Mouse (Mus musculus): ENCODE data around the gene Plbd1. TPM values are rescaled to one million over a fixed set of nuclear protein-coding genes. Genes with fewer than 3 reads are reported as not detected.

The Plbd1 gene
- polyA plus RNA-seq, 1 experiment from 2014 or later = 6.0 TPM

DNA sequence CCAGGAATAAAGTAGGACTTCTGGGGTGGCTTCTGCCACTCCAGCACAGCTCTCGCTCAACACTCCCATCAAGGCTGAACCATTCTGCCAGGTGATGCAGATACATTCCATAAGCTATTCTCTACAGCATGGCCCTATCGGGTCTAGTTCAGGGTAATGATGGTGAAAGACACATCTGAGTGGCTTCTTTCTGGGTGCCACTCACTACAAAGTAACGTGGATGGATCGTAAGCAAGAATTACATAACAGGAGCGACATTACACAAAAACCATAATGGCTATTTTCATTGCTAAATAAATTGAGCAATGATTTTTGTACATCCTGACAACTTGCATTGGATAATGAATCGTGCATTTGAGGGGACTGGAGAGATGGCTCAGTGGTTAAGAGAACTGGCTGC is 13.2 kb upstream of the Plbd1 start:
- no peak overlapping the region for H3K4me2 ChIP-seq
- 87% methylated on average over 6 of the region's 6 CpGs for WGBS
- no peak overlapping the region for H3K9ac ChIP-seq
- no peak overlapping the region for H3K27ac ChIP-seq (ENCODE audit: poor library complexity, severe bottlenecking)
- H3K4me1 ChIP-seq (replicated peaks) = peaks cover 21% of the 10 kb centered on the region
- no peak overlapping the region for H3K4me3 ChIP-seq
- 0 out of 2 replicates have a peak, but pooled peaks cover 4% of the 10 kb centered on the region for H3K36me3 ChIP-seq
- no peaks in the 10 kb centered on the region for H3K27me3 ChIP-seq (replicated peaks)
- peaks cover 14% of the 10 kb centered on the region for H3K9me3 ChIP-seq (replicated peaks)
- no peak for ATAC-seq (ENCODE audit: insufficient number of reproducible peaks, low FRiP score)

GRCm38 (mm10) chr6:136672467-136672866 is 10.7 kb upstream of the Plbd1 start:
- Histone ChIP-seq H3K9me3 (replicated peaks) (peaks cover 14% of the 10 kb centered on the region), H3K4me2 (peak overlapping the region; percentile 12; the same call in 1 of the 2 replicates), H3K36me3 (0 out of 2 replicates have a peak, but pooled peaks cover 4% of the 10 kb centered on the region), H3K4me3 (no peak overlapping the region), H3K27me3 (replicated peaks) (no peaks in the 10 kb centered on the region), H3K4me1 (replicated peaks) (peaks cover 29% of the 10 kb centered on the region), H3K27ac (ENCODE audit: poor library complexity, severe bottlenecking) (peak overlapping the region; percentile 80), H3K9ac (0 out of 2 replicates have a peak overlapping the region, but pooled peaks have one; percentile 6)
- 22% methylated on average over 7 of the region's 7 CpGs for WGBS
- peak; percentile 79 for ATAC-seq (ENCODE audit: insufficient number of reproducible peaks, low FRiP score)

- no peak overlapping the region for H3K4me2 ChIP-seq
- WGBS = 65% methylated on average over 5 of the region's 5 CpGs
- H3K4me3 ChIP-seq = no peak overlapping the region
- no peak for ATAC-seq (ENCODE audit: insufficient number of reproducible peaks, low FRiP score)
- peaks cover 10% of the 10 kb centered on the region; the same call in 1 of the 2 replicates for H3K9me3 ChIP-seq (replicated peaks)
- H3K4me1 ChIP-seq (replicated peaks) = peaks cover 30% of the 10 kb centered on the region
- H3K27me3 ChIP-seq (replicated peaks) = no peaks in the 10 kb centered on the region; the same call in 1 of the 2 replicates
- H3K27ac ChIP-seq (ENCODE audit: poor library complexity, severe bottlenecking) = no peak overlapping the region
- H3K36me3 ChIP-seq = 0 out of 2 replicates have a peak, but pooled peaks cover 4% of the 10 kb centered on the region
- no peak overlapping the region for H3K9ac ChIP-seq
These were observed 7.5 kb upstream of the Plbd1 start for GRCm38 (mm10) chr6:136669274-136669673.

GRCm38 (mm10) chr6:136668266-136668986 is 6.7 kb upstream of the Plbd1 start:
- 29% methylated on average over 14 of the region's 14 CpGs for WGBS
- Histone ChIP-seq H3K9me3 (replicated peaks) (peaks cover 3% of the 10 kb centered on the region; the same call in 1 of the 2 replicates), H3K4me3 (no peak overlapping the region), H3K36me3 (no peaks in the 10 kb centered on the region), H3K4me1 (replicated peaks) (peaks cover 30% of the 10 kb centered on the region), H3K4me2 (no peak overlapping the region), H3K27me3 (replicated peaks) (peaks cover 7% of the 10 kb centered on the region; the same call in 1 of the 2 replicates), H3K9ac (no peak overlapping the region), H3K27ac (ENCODE audit: poor library complexity, severe bottlenecking) (no peak overlapping the region)
- ATAC-seq (ENCODE audit: insufficient number of reproducible peaks, low FRiP score) = peak; percentile 71; the same call in 1 of the 2 replicates

- no peaks in the 10 kb centered on the region for H3K9me3 ChIP-seq (replicated peaks)
- H3K4me1 ChIP-seq (replicated peaks) = peaks cover 13% of the 10 kb centered on the region
- H3K4me2 ChIP-seq = peak overlapping the region; percentile 93
- H3K4me3 ChIP-seq = peak overlapping the region; percentile 54
- ATAC-seq (ENCODE audit: insufficient number of reproducible peaks, low FRiP score) = no peak
- H3K27me3 ChIP-seq (replicated peaks) = peaks cover 38% of the 10 kb centered on the region
- H3K27ac ChIP-seq (ENCODE audit: poor library complexity, severe bottlenecking) = no peak overlapping the region
- WGBS = 25% methylated on average over 11 of the region's 11 CpGs
- peak overlapping the region; percentile 72 for H3K9ac ChIP-seq
- no peaks in the 10 kb centered on the region for H3K36me3 ChIP-seq
These were observed 335 bp upstream of the Plbd1 start for GRCm38 (mm10) chr6:136662063-136662462.

- Histone ChIP-seq H3K27ac (ENCODE audit: poor library complexity, severe bottlenecking) (no peak overlapping the region), H3K9me3 (replicated peaks) (no peaks in the 10 kb centered on the region), H3K27me3 (replicated peaks) (peaks cover 38% of the 10 kb centered on the region), H3K4me2 (peak overlapping the region; percentile 93), H3K36me3 (no peaks in the 10 kb centered on the region), H3K4me3 (peak overlapping the region; percentile 54), H3K4me1 (replicated peaks) (peaks cover 16% of the 10 kb centered on the region), H3K9ac (peak overlapping the region; percentile 72)
- ATAC-seq (ENCODE audit: insufficient number of reproducible peaks, low FRiP score) = 0 out of 2 replicates have a peak, but pooled peaks have one; percentile 15
- WGBS = 15% methylated on average over 34 of the region's 34 CpGs
These were observed 660 bp downstream of the Plbd1 start for GRCm38 (mm10) chr6:136660831-136661705.

DNA sequence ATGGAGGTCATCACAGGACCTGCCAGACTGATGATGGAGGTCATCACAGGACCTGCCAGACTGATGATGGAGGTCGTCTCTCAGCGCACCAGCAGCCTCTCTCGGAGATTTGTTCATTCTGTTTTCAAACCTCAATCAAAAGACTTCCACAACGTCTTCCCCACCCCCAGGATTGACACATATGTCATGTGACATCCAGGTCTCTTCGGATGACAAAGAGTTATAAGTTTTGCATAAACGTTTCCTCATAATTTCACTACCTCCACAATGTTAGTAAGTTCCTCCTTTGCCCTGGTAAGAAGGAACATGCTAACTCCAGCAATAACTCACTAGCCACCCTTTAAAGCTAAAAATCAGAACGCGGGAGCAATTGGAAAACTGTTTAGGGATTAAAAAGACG is 2.5 kb downstream of the Plbd1 start:
- no peak overlapping the region for H3K27ac ChIP-seq (ENCODE audit: poor library complexity, severe bottlenecking)
- H3K9ac ChIP-seq = no peak overlapping the region
- H3K27me3 ChIP-seq (replicated peaks) = peaks cover 40% of the 10 kb centered on the region
- WGBS = 81% methylated on average over 9 of the region's 9 CpGs
- H3K36me3 ChIP-seq = no peaks in the 10 kb centered on the region
- no peak for ATAC-seq (ENCODE audit: insufficient number of reproducible peaks, low FRiP score)
- no peak overlapping the region for H3K4me3 ChIP-seq
- H3K4me1 ChIP-seq (replicated peaks) = peaks cover 18% of the 10 kb centered on the region
- no peak overlapping the region for H3K4me2 ChIP-seq
- H3K9me3 ChIP-seq (replicated peaks) = no peaks in the 10 kb centered on the region

GRCm38 (mm10) chr6:136658303-136658702 is 3.4 kb downstream of the Plbd1 start:
- Histone ChIP-seq H3K36me3 (no peaks in the 10 kb centered on the region), H3K4me3 (no peak overlapping the region), H3K4me1 (replicated peaks) (peaks cover 18% of the 10 kb centered on the region), H3K9ac (no peak overlapping the region), H3K4me2 (no peak overlapping the region), H3K27me3 (replicated peaks) (peaks cover 34% of the 10 kb centered on the region), H3K27ac (ENCODE audit: poor library complexity, severe bottlenecking) (no peak overlapping the region), H3K9me3 (replicated peaks) (no peaks in the 10 kb centered on the region)
- ATAC-seq (ENCODE audit: insufficient number of reproducible peaks, low FRiP score) = no peak
- WGBS = 77% methylated on average over 4 of the region's 4 CpGs

DNA sequence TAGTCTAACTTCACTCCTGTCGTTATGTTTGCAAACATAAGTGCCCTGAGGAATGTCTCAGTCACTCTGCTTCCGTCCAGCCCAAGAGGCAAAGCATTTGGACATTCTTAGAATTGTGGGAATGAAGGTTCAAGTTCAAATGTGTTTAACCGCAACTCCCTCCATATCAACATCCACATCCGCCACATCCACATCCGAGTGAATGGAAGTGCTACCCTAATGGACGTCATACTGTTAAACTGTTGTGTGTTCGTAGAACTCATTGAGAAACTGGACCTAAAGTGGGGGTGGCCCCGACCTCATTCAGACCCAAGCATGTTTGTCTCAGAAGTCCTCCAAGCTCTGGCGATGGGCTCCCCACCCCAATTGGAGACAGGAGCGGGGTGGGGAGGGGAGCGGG is 5.9 kb downstream of the Plbd1 start:
- Histone ChIP-seq H3K36me3 (no peaks in the 10 kb centered on the region), H3K27ac (ENCODE audit: poor library complexity, severe bottlenecking) (no peak overlapping the region), H3K4me1 (replicated peaks) (peaks cover 18% of the 10 kb centered on the region), H3K4me3 (peak overlapping the region; percentile 15; the same call in 1 of the 2 replicates), H3K9ac (no peak overlapping the region), H3K4me2 (peak overlapping the region; percentile 53), H3K9me3 (replicated peaks) (no peaks in the 10 kb centered on the region), H3K27me3 (replicated peaks) (peaks cover 16% of the 10 kb centered on the region)
- ATAC-seq (ENCODE audit: insufficient number of reproducible peaks, low FRiP score) = no peak
- 54% methylated on average over 11 of the region's 11 CpGs for WGBS

DNA sequence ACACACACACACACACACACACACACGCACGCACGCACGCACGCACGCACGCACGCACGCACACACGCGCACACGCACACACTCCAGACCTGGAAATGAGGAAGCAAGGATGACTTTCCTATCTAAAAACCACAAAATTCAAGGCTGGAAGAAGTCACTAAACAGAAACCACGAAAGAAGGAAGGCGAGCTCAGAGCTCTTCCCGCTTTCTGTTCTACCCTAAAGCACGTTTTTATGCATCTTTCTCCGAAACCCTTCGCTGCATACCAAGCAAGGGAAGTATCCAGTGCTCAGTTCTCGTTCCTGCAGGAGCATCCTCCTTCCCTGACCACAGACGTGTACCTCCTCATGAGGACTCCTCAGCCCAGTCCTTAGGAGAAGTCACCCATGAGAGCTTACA is 7.3 kb downstream of the Plbd1 start:
- Histone ChIP-seq H3K27ac (ENCODE audit: poor library complexity, severe bottlenecking) (no peak overlapping the region), H3K4me2 (no peak overlapping the region), H3K4me1 (replicated peaks) (peaks cover 16% of the 10 kb centered on the region), H3K9me3 (replicated peaks) (no peaks in the 10 kb centered on the region), H3K27me3 (replicated peaks) (peaks cover 5% of the 10 kb centered on the region; the same call in 1 of the 2 replicates), H3K4me3 (no peak overlapping the region), H3K36me3 (no peaks in the 10 kb centered on the region), H3K9ac (no peak overlapping the region)
- WGBS = 92% methylated on average over 20 of the region's 20 CpGs
- ATAC-seq (ENCODE audit: insufficient number of reproducible peaks, low FRiP score) = no peak

DNA sequence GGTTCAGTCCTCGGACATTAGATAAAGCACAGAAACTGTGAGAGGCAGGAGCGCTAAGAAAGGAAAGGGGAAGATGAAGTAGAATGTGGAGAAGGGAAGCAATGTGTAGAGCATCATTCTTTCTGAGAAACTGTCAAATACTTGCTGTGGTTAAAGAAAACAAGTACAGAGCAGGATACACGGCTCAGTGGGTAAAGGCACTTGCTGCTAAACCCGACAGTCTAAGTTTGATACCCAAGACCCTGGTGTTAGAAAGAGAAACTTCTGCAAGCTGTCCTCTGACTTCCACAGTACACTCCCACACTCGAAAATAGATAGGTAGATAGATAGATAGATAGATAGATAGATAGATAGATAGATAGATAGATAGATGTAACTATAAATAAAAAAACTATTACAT is 8.4 kb downstream of the Plbd1 start:
- Histone ChIP-seq H3K9me3 (replicated peaks) (no peaks in the 10 kb centered on the region), H3K36me3 (no peaks in the 10 kb centered on the region), H3K4me2 (no peak overlapping the region), H3K4me1 (replicated peaks) (peaks cover 16% of the 10 kb centered on the region), H3K9ac (no peak overlapping the region), H3K27ac (ENCODE audit: poor library complexity, severe bottlenecking) (no peak overlapping the region), H3K27me3 (replicated peaks) (peaks cover 5% of the 10 kb centered on the region; the same call in 1 of the 2 replicates), H3K4me3 (no peak overlapping the region)
- ATAC-seq (ENCODE audit: insufficient number of reproducible peaks, low FRiP score) = no peak
- WGBS = 40% methylated on average over 5 of the region's 5 CpGs

Data from heart, embryonic 12.5 days (tissue).